Mouse (Mus musculus): ENCODE results near the gene Vav2. TPM values are rescaled to one million over a fixed set of nuclear protein-coding genes. Genes with fewer than 3 reads are reported as not detected.
A peak's percentile ranks its signal among the peaks of the same experiment; 100 is the strongest.

Gene Vav2
- total and polyA plus RNA-seq, 2 experiments from 2014 or later: 2.4 to 16.8 TPM

GRCm38 (mm10) chr2:27441767-27442707 lies 15.2 kb upstream of the Vav2 start, which contains the start of gene Brd3os:
Brd3os (plus strand) TSS chr2:27442324.
- Histone ChIP-seq H3K4me2 (ENCODE audit: low read depth, low read length) (peak within 1 kb of the TSS; percentile 82), H3K9ac (replicated peaks; ENCODE audit: low read depth, low read length) (peak within 1 kb of the TSS; percentile 44), H3K27ac (ENCODE audit: low read depth) (0 out of 2 replicates have a peak within 1 kb of the TSS, but pooled peaks have one; percentile 21), H3K36me3 (replicated peaks; ENCODE audit: control insufficient read depth, insufficient read depth, low read length) (peaks cover 23% of the 10 kb centered on the region), H3K27me3 (ENCODE audit: control insufficient read depth, insufficient read depth, low read length) (no peaks in the 10 kb centered on the region), H3K4me1 (ENCODE audit: control insufficient read depth, insufficient read depth) (0 out of 2 replicates have a peak, but pooled peaks cover 5% of the 10 kb centered on the region), H3K9me3 (replicated peaks; ENCODE audit: control insufficient read depth, low read length) (no peaks in the 10 kb centered on the region), H3K4me3 (ENCODE audit: low read depth, low read length) (peak within 1 kb of the TSS; percentile 54)
- DNase-seq (ENCODE audit: low spot score): peak; percentile 99
- WGBS: 2% methylated on average over 36 of the region's 36 CpGs
- ATAC-seq (ENCODE audit: insufficient read depth, low read depth): peak; percentile 88
- TF ChIP-seq CTCF (IDR thresholded peaks at IDR 0.05; ENCODE audit: low read depth) (peak; percentile 1; the same call in 1 of the 2 replicates), EP300 (IDR thresholded peaks at IDR 0.05; ENCODE audit: low read depth) (no peak)

- no peak overlapping the region for H3K4me3 ChIP-seq (ENCODE audit: low read depth, low read length)
- 25% methylated on average over 11 of the region's 11 CpGs for WGBS
- H3K9ac ChIP-seq (replicated peaks; ENCODE audit: low read depth, low read length): no peak overlapping the region
- no peaks in the 10 kb centered on the region for H3K9me3 ChIP-seq (replicated peaks; ENCODE audit: control insufficient read depth, low read length)
- no peak overlapping the region for H3K4me2 ChIP-seq (ENCODE audit: low read depth, low read length)
- peaks cover 5% of the 10 kb centered on the region; the same call in 1 of the 2 replicates for H3K4me1 ChIP-seq (ENCODE audit: control insufficient read depth, insufficient read depth)
- TF ChIP-seq EP300 (IDR thresholded peaks at IDR 0.05; ENCODE audit: low read depth) (no peak), CTCF (IDR thresholded peaks at IDR 0.05; ENCODE audit: low read depth) (no peak)
- no peaks in the 10 kb centered on the region for H3K27me3 ChIP-seq (ENCODE audit: control insufficient read depth, insufficient read depth, low read length)
- ATAC-seq (ENCODE audit: insufficient read depth, low read depth) (no peak), DNase-seq (ENCODE audit: low spot score) (no peak)
- no peak overlapping the region for H3K27ac ChIP-seq (ENCODE audit: low read depth)
- no peaks in the 10 kb centered on the region for H3K36me3 ChIP-seq (replicated peaks; ENCODE audit: control insufficient read depth, insufficient read depth, low read length)
These were observed 11.4 kb upstream of the Vav2 start for GRCm38 (mm10) chr2:27438281-27438680.

GRCm38 (mm10) chr2:27437876-27438275 lies 11.0 kb upstream of the Vav2 start:
- Histone ChIP-seq H3K9me3 (replicated peaks; ENCODE audit: control insufficient read depth, low read length) (no peaks in the 10 kb centered on the region), H3K27me3 (ENCODE audit: control insufficient read depth, insufficient read depth, low read length) (no peaks in the 10 kb centered on the region), H3K9ac (replicated peaks; ENCODE audit: low read depth, low read length) (no peak overlapping the region), H3K27ac (ENCODE audit: low read depth) (no peak overlapping the region), H3K4me3 (ENCODE audit: low read depth, low read length) (no peak overlapping the region), H3K4me1 (ENCODE audit: control insufficient read depth, insufficient read depth) (peaks cover 5% of the 10 kb centered on the region; the same call in 1 of the 2 replicates), H3K4me2 (ENCODE audit: low read depth, low read length) (no peak overlapping the region), H3K36me3 (replicated peaks; ENCODE audit: control insufficient read depth, insufficient read depth, low read length) (no peaks in the 10 kb centered on the region)
- TF ChIP-seq EP300 (IDR thresholded peaks at IDR 0.05; ENCODE audit: low read depth) (no peak), CTCF (IDR thresholded peaks at IDR 0.05; ENCODE audit: low read depth) (no peak)
- WGBS: 39% methylated on average over 1 of the region's 1 CpGs
- ATAC-seq (ENCODE audit: insufficient read depth, low read depth) (no peak), DNase-seq (ENCODE audit: low spot score) (no peak)

GRCm38 (mm10) chr2:27432599-27432998 lies 5.8 kb upstream of the Vav2 start:
- Histone ChIP-seq H3K27ac (ENCODE audit: low read depth) (no peak overlapping the region), H3K4me3 (ENCODE audit: low read depth, low read length) (no peak overlapping the region), H3K27me3 (ENCODE audit: control insufficient read depth, insufficient read depth, low read length) (0 out of 2 replicates have a peak, but pooled peaks cover 3% of the 10 kb centered on the region), H3K36me3 (replicated peaks; ENCODE audit: control insufficient read depth, insufficient read depth, low read length) (no peaks in the 10 kb centered on the region), H3K9me3 (replicated peaks; ENCODE audit: control insufficient read depth, low read length) (no peaks in the 10 kb centered on the region), H3K4me2 (ENCODE audit: low read depth, low read length) (no peak overlapping the region), H3K4me1 (ENCODE audit: control insufficient read depth, insufficient read depth) (no peaks in the 10 kb centered on the region; the same call in 1 of the 2 replicates), H3K9ac (replicated peaks; ENCODE audit: low read depth, low read length) (no peak overlapping the region)
- no peak for ATAC-seq (ENCODE audit: insufficient read depth, low read depth)
- 42% methylated on average over 2 of the region's 2 CpGs for WGBS
- no peak for TF ChIP-seq CTCF (IDR thresholded peaks at IDR 0.05; ENCODE audit: low read depth)
- TF ChIP-seq EP300 (IDR thresholded peaks at IDR 0.05; ENCODE audit: low read depth): no peak
- DNase-seq (ENCODE audit: low spot score): no peak

- no peak for TF ChIP-seq CTCF (IDR thresholded peaks at IDR 0.05; ENCODE audit: low read depth)
- TF ChIP-seq EP300 (IDR thresholded peaks at IDR 0.05; ENCODE audit: low read depth): no peak
- no peaks in the 10 kb centered on the region for H3K36me3 ChIP-seq (replicated peaks; ENCODE audit: control insufficient read depth, insufficient read depth, low read length)
- peaks cover 6% of the 10 kb centered on the region for H3K4me1 ChIP-seq (ENCODE audit: control insufficient read depth, insufficient read depth)
- no peak overlapping the region for H3K9ac ChIP-seq (replicated peaks; ENCODE audit: low read depth, low read length)
- ATAC-seq (ENCODE audit: insufficient read depth, low read depth): no peak
- H3K9me3 ChIP-seq (replicated peaks; ENCODE audit: control insufficient read depth, low read length): no peaks in the 10 kb centered on the region
- 0 out of 2 replicates have a peak, but pooled peaks cover 3% of the 10 kb centered on the region for H3K27me3 ChIP-seq (ENCODE audit: control insufficient read depth, insufficient read depth, low read length)
- no peak overlapping the region for H3K4me2 ChIP-seq (ENCODE audit: low read depth, low read length)
- no peak for DNase-seq (ENCODE audit: low spot score)
- H3K4me3 ChIP-seq (ENCODE audit: low read depth, low read length): no peak overlapping the region
- H3K27ac ChIP-seq (ENCODE audit: low read depth): no peak overlapping the region
- WGBS: 91% methylated on average over 7 of the region's 7 CpGs
These were observed 3.8 kb upstream of the Vav2 start for GRCm38 (mm10) chr2:27430621-27431020.
